Mouse (Mus musculus): ENCODE results near the gene Nmi. TPM values are rescaled to one million over a fixed set of nuclear protein-coding genes. Genes with fewer than 3 reads are reported as not detected.
A peak's percentile ranks its signal among the peaks of the same experiment; 100 is the strongest.

Gene Nmi
- polyA plus RNA-seq, 1 experiment, result 3.2 TPM

GRCm38 (mm10) chr2:51931241-51931640, 42.1 kb downstream of the Nmi start:
- Histone ChIP-seq H3K79me2 (ENCODE audit: control insufficient read depth, insufficient read depth) (no peaks in the 10 kb centered on the region), H3K4me3 (no peak overlapping the region), H3K4me2 (ENCODE audit: low read depth) (no peak overlapping the region), H3K27me3 (ENCODE audit: control insufficient read depth, insufficient read depth, insufficient read length) (no peaks in the 10 kb centered on the region), H3K36me3 (ENCODE audit: control insufficient read depth, insufficient read depth) (no peaks in the 10 kb centered on the region), H3ac (ENCODE audit: control insufficient read depth, insufficient read length) (no peak overlapping the region)
- TF ChIP-seq MYOD1 (IDR thresholded peaks at IDR 0.05; ENCODE audit: control insufficient read depth in 1 of 3, insufficient read length in 2 of 3, low read depth in 2 of 3) (no peak), CEBPB (IDR thresholded peaks at IDR 0.05; ENCODE audit: insufficient read depth, poor library complexity, severe bottlenecking) (no peak), REST (IDR thresholded peaks at IDR 0.05; ENCODE audit: insufficient read depth, insufficient read length) (no peak), POLR2AphosphoS2 (IDR thresholded peaks at IDR 0.05; ENCODE audit: insufficient read length, low read depth) (no peak), SRF (IDR thresholded peaks at IDR 0.05; ENCODE audit: control insufficient read depth, insufficient read length, low read depth) (no peak), MAX (IDR thresholded peaks at IDR 0.05; ENCODE audit: low read depth) (no peak), USF1 (IDR thresholded peaks at IDR 0.05; ENCODE audit: low read depth) (no peak), TCF3 (IDR thresholded peaks at IDR 0.05; ENCODE audit: insufficient read length, low read depth) (no peak), TCF12 (IDR thresholded peaks at IDR 0.05; ENCODE audit: insufficient read depth, poor library complexity, severe bottlenecking) (no peak), MYOG (IDR thresholded peaks at IDR 0.05; ENCODE audit: control insufficient read depth in 1 of 3, insufficient read depth in 1 of 3, insufficient read length in 2 of 3, low read depth in 2 of 3) (no peak), POLR2A (IDR thresholded peaks at IDR 0.05; ENCODE audit: insufficient read length, low read depth) (no peak)

- no peak overlapping the region for H3ac ChIP-seq (ENCODE audit: control insufficient read depth, insufficient read length)
- H3K36me3 ChIP-seq (ENCODE audit: control insufficient read depth, insufficient read depth), result no peaks in the 10 kb centered on the region
- no peaks in the 10 kb centered on the region for H3K79me2 ChIP-seq (ENCODE audit: control insufficient read depth, insufficient read depth)
- TF ChIP-seq MYOD1 (IDR thresholded peaks at IDR 0.05; ENCODE audit: control insufficient read depth in 1 of 3, insufficient read length in 2 of 3, low read depth in 2 of 3) (no peak), MYOG (IDR thresholded peaks at IDR 0.05; ENCODE audit: control insufficient read depth in 1 of 3, insufficient read depth in 1 of 3, insufficient read length in 2 of 3, low read depth in 2 of 3) (no peak), CEBPB (IDR thresholded peaks at IDR 0.05; ENCODE audit: insufficient read depth, poor library complexity, severe bottlenecking) (no peak), POLR2AphosphoS2 (IDR thresholded peaks at IDR 0.05; ENCODE audit: insufficient read length, low read depth) (no peak), MAX (IDR thresholded peaks at IDR 0.05; ENCODE audit: low read depth) (no peak), TCF3 (IDR thresholded peaks at IDR 0.05; ENCODE audit: insufficient read length, low read depth) (no peak), REST (IDR thresholded peaks at IDR 0.05; ENCODE audit: insufficient read depth, insufficient read length) (no peak), POLR2A (IDR thresholded peaks at IDR 0.05; ENCODE audit: insufficient read length, low read depth) (no peak), TCF12 (IDR thresholded peaks at IDR 0.05; ENCODE audit: insufficient read depth, poor library complexity, severe bottlenecking) (no peak), USF1 (IDR thresholded peaks at IDR 0.05; ENCODE audit: low read depth) (no peak), E2F4 (IDR thresholded peaks at IDR 0.05; ENCODE audit: insufficient read depth) (no peak), SRF (IDR thresholded peaks at IDR 0.05; ENCODE audit: control insufficient read depth, insufficient read length, low read depth) (no peak)
- peak overlapping the region; percentile 20 for H3K4me2 ChIP-seq (ENCODE audit: low read depth)
- H3K27me3 ChIP-seq (ENCODE audit: control insufficient read depth, insufficient read depth, insufficient read length), result no peaks in the 10 kb centered on the region
- H3K4me3 ChIP-seq, result no peak overlapping the region
These were observed 58.2 kb downstream of the Nmi start for GRCm38 (mm10) chr2:51914944-51915680.

GRCm38 (mm10) chr2:51914532-51914931, 58.8 kb downstream of the Nmi start:
- Histone ChIP-seq H3ac (ENCODE audit: control insufficient read depth, insufficient read length) (no peak overlapping the region), H3K79me2 (ENCODE audit: control insufficient read depth, insufficient read depth) (no peaks in the 10 kb centered on the region), H3K4me2 (ENCODE audit: low read depth) (no peak overlapping the region), H3K36me3 (ENCODE audit: control insufficient read depth, insufficient read depth) (no peaks in the 10 kb centered on the region), H3K27me3 (ENCODE audit: control insufficient read depth, insufficient read depth, insufficient read length) (no peaks in the 10 kb centered on the region), H3K4me3 (no peak overlapping the region)
- TF ChIP-seq POLR2A (IDR thresholded peaks at IDR 0.05; ENCODE audit: insufficient read length, low read depth), result no peak
- TF ChIP-seq E2F4 (IDR thresholded peaks at IDR 0.05; ENCODE audit: insufficient read depth), result no peak
- TF ChIP-seq MYOD1 (IDR thresholded peaks at IDR 0.05; ENCODE audit: control insufficient read depth in 1 of 3, insufficient read length in 2 of 3, low read depth in 2 of 3), result no peak
- no peak for TF ChIP-seq USF1 (IDR thresholded peaks at IDR 0.05; ENCODE audit: low read depth)
- no peak for TF ChIP-seq SRF (IDR thresholded peaks at IDR 0.05; ENCODE audit: control insufficient read depth, insufficient read length, low read depth)
- no peak for TF ChIP-seq MAX (IDR thresholded peaks at IDR 0.05; ENCODE audit: low read depth)
- no peak for TF ChIP-seq TCF12 (IDR thresholded peaks at IDR 0.05; ENCODE audit: insufficient read depth, poor library complexity, severe bottlenecking)
- TF ChIP-seq TCF3 (IDR thresholded peaks at IDR 0.05; ENCODE audit: insufficient read length, low read depth), result no peak
- no peak for TF ChIP-seq POLR2AphosphoS2 (IDR thresholded peaks at IDR 0.05; ENCODE audit: insufficient read length, low read depth)
- no peak for TF ChIP-seq REST (IDR thresholded peaks at IDR 0.05; ENCODE audit: insufficient read depth, insufficient read length)
- TF ChIP-seq MYOG (IDR thresholded peaks at IDR 0.05; ENCODE audit: control insufficient read depth in 1 of 3, insufficient read depth in 1 of 3, insufficient read length in 2 of 3, low read depth in 2 of 3), result no peak
- TF ChIP-seq CEBPB (IDR thresholded peaks at IDR 0.05; ENCODE audit: insufficient read depth, poor library complexity, severe bottlenecking), result no peak

GRCm38 (mm10) chr2:51912740-51913139, 60.6 kb downstream of the Nmi start:
- TF ChIP-seq E2F4 (IDR thresholded peaks at IDR 0.05; ENCODE audit: insufficient read depth) (no peak), POLR2A (IDR thresholded peaks at IDR 0.05; ENCODE audit: insufficient read length, low read depth) (no peak), SRF (IDR thresholded peaks at IDR 0.05; ENCODE audit: control insufficient read depth, insufficient read length, low read depth) (no peak), MYOG (IDR thresholded peaks at IDR 0.05; ENCODE audit: control insufficient read depth in 1 of 3, insufficient read depth in 1 of 3, insufficient read length in 2 of 3, low read depth in 2 of 3) (no peak), CEBPB (IDR thresholded peaks at IDR 0.05; ENCODE audit: insufficient read depth, poor library complexity, severe bottlenecking) (no peak), REST (IDR thresholded peaks at IDR 0.05; ENCODE audit: insufficient read depth, insufficient read length) (no peak), MYOD1 (IDR thresholded peaks at IDR 0.05; ENCODE audit: control insufficient read depth in 1 of 3, insufficient read length in 2 of 3, low read depth in 2 of 3) (no peak), USF1 (IDR thresholded peaks at IDR 0.05; ENCODE audit: low read depth) (no peak), TCF3 (IDR thresholded peaks at IDR 0.05; ENCODE audit: insufficient read length, low read depth) (no peak), POLR2AphosphoS2 (IDR thresholded peaks at IDR 0.05; ENCODE audit: insufficient read length, low read depth) (no peak), TCF12 (IDR thresholded peaks at IDR 0.05; ENCODE audit: insufficient read depth, poor library complexity, severe bottlenecking) (no peak), MAX (IDR thresholded peaks at IDR 0.05; ENCODE audit: low read depth) (no peak)
- H3K4me2 ChIP-seq (ENCODE audit: low read depth), result peak overlapping the region; percentile 18
- H3K36me3 ChIP-seq (ENCODE audit: control insufficient read depth, insufficient read depth), result no peaks in the 10 kb centered on the region
- H3K27me3 ChIP-seq (ENCODE audit: control insufficient read depth, insufficient read depth, insufficient read length), result no peaks in the 10 kb centered on the region
- H3K4me3 ChIP-seq, result no peak overlapping the region
- H3K79me2 ChIP-seq (ENCODE audit: control insufficient read depth, insufficient read depth), result no peaks in the 10 kb centered on the region
- no peak overlapping the region for H3ac ChIP-seq (ENCODE audit: control insufficient read depth, insufficient read length)

Measured in myocyte (in vitro differentiated cells).